Mouse (Mus musculus): ENCODE results near the gene Stbd1. TPM values are rescaled to one million over a fixed set of nuclear protein-coding genes. Genes with fewer than 3 reads are reported as not detected.

The Stbd1 gene
- polyA plus RNA-seq, 1 experiment from 2014 or later: 9.9 TPM

DNA sequence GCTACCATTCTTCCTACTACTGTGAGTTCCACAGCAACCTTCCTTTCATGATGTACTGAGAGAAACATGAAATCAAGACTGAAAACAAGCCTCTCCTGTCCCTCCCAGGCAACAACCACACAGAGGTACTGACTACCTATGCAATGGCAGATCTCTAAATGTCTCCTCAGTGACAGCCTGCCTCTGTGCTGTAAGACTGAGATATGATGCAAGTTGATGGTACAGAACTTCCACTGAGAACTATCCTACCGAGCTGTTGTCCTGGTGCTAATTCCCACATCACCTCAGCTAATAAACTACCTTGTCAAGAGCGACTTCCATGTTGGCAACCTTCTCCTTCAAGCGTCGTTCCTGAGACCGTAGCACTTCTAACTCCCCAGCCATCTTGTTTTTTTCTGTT, 33.0 kb downstream of the Stbd1 start:
- CTCF ChIA-PET: no interaction called here
- ATAC-seq (no peak), DNase-seq (ENCODE audit: low read depth, low spot score) (no peak)
- no peak for TF ChIP-seq CTCF (IDR thresholded peaks at IDR 0.05)
- POLR2A ChIA-PET: no interaction called here
- in situ Hi-C loops (cut with MboI; ENCODE audit: low pct_unique_long_range_greater_than_20kb): no loop called here
- peaks cover 6% of the 10 kb centered on the region for H3K27me3 ChIP-seq

DNA sequence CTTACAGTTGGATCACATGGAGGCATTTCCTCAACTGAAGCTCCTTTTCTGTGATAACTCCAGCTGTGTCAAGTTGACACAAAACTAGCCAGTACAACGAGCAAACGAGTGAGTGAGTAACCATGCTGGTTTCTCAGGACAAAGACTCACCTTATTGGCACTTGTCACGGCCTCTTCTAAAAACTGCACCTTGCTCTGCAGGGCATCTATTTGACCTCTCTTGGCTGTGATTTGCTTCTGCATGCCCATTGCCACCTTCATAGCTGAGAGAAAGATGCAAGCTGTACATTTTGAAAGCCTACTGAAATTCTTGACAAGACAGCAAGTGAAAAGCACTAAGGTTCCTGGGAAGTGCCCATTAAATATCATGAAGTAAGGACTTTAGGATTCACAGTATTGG, 38.0 kb downstream of the Stbd1 start:
- in situ Hi-C loops (cut with MboI; ENCODE audit: low pct_unique_long_range_greater_than_20kb): no loop called here
- ATAC-seq (no peak), DNase-seq (ENCODE audit: low read depth, low spot score) (no peak)
- ChIA-PET CTCF (no interaction called here), POLR2A (no interaction called here)
- peaks cover 6% of the 10 kb centered on the region for H3K27me3 ChIP-seq
- TF ChIP-seq CTCF (IDR thresholded peaks at IDR 0.05): no peak

Other genes starting within 250 kb of the Stbd1 start
- gene Nup54, start 167.8 kb upstream of the Stbd1 start, polyA plus RNA-seq (2021): 48.6 TPM
- 43.1 TPM for gene Scarb2, start 96.2 kb upstream of the Stbd1 start, polyA plus RNA-seq (2021)
- gene Fam47e, start 48.0 kb upstream of the Stbd1 start, polyA plus RNA-seq (2021): not detected
- gene Ccdc158, start 72.2 kb downstream of the Stbd1 start, polyA plus RNA-seq (2021): 8.0 TPM
- gene Shroom3, start 80.4 kb downstream of the Stbd1 start, polyA plus RNA-seq (2021): 206 TPM

All from Patski (cell line).